Mouse (Mus musculus) lung, adult 2 months (tissue): ENCODE measurements around the gene Slc25a26. TPM values are rescaled to one million over a fixed set of nuclear protein-coding genes. Genes with fewer than 3 reads are reported as not detected.

Experiments used
- DNase-seq: peaks from one replicate; pipeline ENCODE4 v3.0.0; 2022
- H3K4me1 ChIP-seq: fragments of 200-500 bp; 2 replicates; pipeline ENCODE4 v1.6.1; 2011; ENCODE audit warnings: low read length; ENCODE audit not compliant: control insufficient read depth, insufficient read depth
- H3K4me3 ChIP-seq: fragments of 200-500 bp; replicated peaks from 2 replicates; pipeline ENCODE3; 2011; ENCODE audit warnings: low read depth, mild to moderate bottlenecking, control low read depth, low read length; ENCODE audit errors: extremely low read depth
- CTCF ChIP-seq: fragments of 200-500 bp; IDR thresholded peaks from 2 replicates; pipeline ENCODE4 v1.5.1; 2011; ENCODE audit warnings: mild to moderate bottlenecking, low read length, control low read depth; ENCODE audit not compliant: insufficient read depth
- POLR2A ChIP-seq: fragments of 200-500 bp; IDR thresholded peaks from 2 replicates; pipeline ENCODE4 v1.6.1; 2011; ENCODE audit warnings: low read depth, mild to moderate bottlenecking, control low read depth, low read length, borderline replicate concordance; ENCODE audit errors: extremely low read depth
- WGBS: fragments of 180-500 bp; shearing (Covaris S2); methylation state at CpG from one replicate; pipeline ENCODE4 v1.1.7; 2018; 5-methylcytosine and 5-hydroxymethylcytosine counted together
- polyA plus RNA-seq: library from polyadenylated mRNA; depleted of rRNA; stranded (reverse); fragments of >200 nt; gene quantifications from 2 replicates; pipeline ENCODE4 v1.2.3, GENCODE M21; 2012

The Slc25a26 gene
- polyA plus RNA-seq, 1 experiment, result 5.7 TPM

- no peak for TF ChIP-seq POLR2A
- no peak for TF ChIP-seq CTCF
- WGBS, result 91% methylated on average over 14 of the region's 14 CpGs
- H3K4me3 ChIP-seq, result no peak overlapping the region
- H3K4me1 ChIP-seq, result no peaks in the 10 kb centered on the region
- DNase-seq, result no peak
These were observed 96.1 kb downstream of the Slc25a26 start for GRCm38 (mm10) chr6:94596051-94596760.

DNA sequence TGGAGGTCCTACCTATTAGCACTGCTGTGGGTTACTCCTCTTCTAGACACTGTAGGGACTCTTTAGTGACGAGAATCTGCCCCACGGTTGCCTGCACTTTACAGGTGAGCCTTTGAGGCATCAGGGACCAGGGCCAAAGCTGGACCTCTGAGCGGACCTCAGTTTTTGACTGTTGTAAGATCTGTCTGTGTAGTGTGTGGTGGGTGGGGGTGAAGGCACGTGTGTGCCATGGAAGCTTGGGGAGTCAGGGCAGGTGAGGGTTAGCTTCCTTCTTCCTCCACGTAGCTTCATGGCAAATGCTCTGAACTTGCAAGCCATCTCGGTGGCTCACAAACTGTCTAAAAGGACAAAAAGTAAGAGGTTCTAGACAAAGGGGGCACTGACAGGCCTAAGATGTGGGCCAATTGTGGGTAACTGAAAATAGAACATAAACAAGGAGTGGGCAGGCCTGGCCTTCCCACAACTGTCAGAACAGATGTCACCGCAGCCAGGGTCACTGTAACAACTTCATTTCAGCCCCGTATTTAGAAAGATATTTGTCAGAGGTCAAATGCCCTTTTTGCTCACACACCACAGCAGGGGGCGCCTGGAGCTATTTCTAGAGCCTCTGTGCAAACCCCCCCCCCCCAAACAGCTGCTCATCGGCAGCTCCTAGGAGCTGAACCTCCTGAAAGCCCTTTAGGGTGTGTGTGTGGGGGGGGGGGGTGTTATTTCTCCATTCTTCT, 96.8 kb downstream of the Slc25a26 start:
- 64% methylated on average over 10 of the region's 10 CpGs for WGBS
- H3K4me3 ChIP-seq, result no peak overlapping the region
- H3K4me1 ChIP-seq, result no peaks in the 10 kb centered on the region
- TF ChIP-seq POLR2A (no peak), CTCF (no peak)
- DNase-seq, result no peak

GRCm38 (mm10) chr6:94598421-94598820, 98.3 kb downstream of the Slc25a26 start:
- Histone ChIP-seq H3K4me3 (no peak overlapping the region), H3K4me1 (no peaks in the 10 kb centered on the region)
- 79% methylated on average over 12 of the region's 12 CpGs for WGBS
- no peak for DNase-seq
- TF ChIP-seq POLR2A (no peak), CTCF (no peak)

- H3K4me3 ChIP-seq, result no peak overlapping the region
- H3K4me1 ChIP-seq, result no peaks in the 10 kb centered on the region
- DNase-seq, result no peak
- TF ChIP-seq CTCF (no peak), POLR2A (no peak)
- WGBS, result 87% methylated on average over 13 of the region's 13 CpGs
These were observed 98.9 kb downstream of the Slc25a26 start for GRCm38 (mm10) chr6:94599016-94599415.

GRCm38 (mm10) chr6:94601101-94601500, 101.0 kb downstream of the Slc25a26 start:
- Histone ChIP-seq H3K4me3 (no peak overlapping the region), H3K4me1 (no peaks in the 10 kb centered on the region)
- TF ChIP-seq CTCF (no peak), POLR2A (no peak)
- no peak for DNase-seq
- 68% methylated on average over 5 of the region's 5 CpGs for WGBS

- no peak overlapping the region for H3K4me3 ChIP-seq
- DNase-seq, result no peak
- H3K4me1 ChIP-seq, result no peaks in the 10 kb centered on the region
- 79% methylated on average over 5 of the region's 5 CpGs for WGBS
- TF ChIP-seq POLR2A (no peak), CTCF (no peak)
These were observed 101.7 kb downstream of the Slc25a26 start for GRCm38 (mm10) chr6:94601811-94602210.

DNA sequence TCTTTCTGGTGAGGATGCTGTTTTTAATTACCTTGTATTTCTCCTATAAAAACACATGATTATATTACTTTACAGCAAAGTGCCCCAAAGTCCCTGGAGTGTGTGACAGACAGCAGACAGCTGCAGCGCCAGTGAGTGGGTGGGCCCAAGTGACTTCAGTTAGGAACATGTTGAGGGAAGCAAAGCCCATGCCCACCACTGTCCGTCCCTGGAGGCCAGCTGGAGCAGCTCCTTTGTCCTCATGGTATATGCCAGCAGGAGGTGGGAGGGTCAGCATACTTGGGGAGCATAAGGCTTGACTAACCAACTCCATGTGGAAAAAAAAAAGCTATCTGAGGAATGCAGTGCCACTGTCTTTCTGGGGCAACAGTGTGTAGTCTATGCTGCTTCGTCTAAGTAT, 103.9 kb downstream of the Slc25a26 start:
- no peak overlapping the region for H3K4me3 ChIP-seq
- no peaks in the 10 kb centered on the region for H3K4me1 ChIP-seq
- no peak for DNase-seq
- WGBS, result 72% methylated on average over 3 of the region's 3 CpGs
- TF ChIP-seq POLR2A, result no peak
- TF ChIP-seq CTCF, result no peak

- no peak overlapping the region for H3K4me3 ChIP-seq
- WGBS, result 75% methylated on average over 2 of the region's 2 CpGs
- TF ChIP-seq POLR2A (no peak), CTCF (no peak)
- no peaks in the 10 kb centered on the region for H3K4me1 ChIP-seq
- no peak for DNase-seq
These were observed 104.4 kb downstream of the Slc25a26 start for GRCm38 (mm10) chr6:94604546-94604945.

DNA sequence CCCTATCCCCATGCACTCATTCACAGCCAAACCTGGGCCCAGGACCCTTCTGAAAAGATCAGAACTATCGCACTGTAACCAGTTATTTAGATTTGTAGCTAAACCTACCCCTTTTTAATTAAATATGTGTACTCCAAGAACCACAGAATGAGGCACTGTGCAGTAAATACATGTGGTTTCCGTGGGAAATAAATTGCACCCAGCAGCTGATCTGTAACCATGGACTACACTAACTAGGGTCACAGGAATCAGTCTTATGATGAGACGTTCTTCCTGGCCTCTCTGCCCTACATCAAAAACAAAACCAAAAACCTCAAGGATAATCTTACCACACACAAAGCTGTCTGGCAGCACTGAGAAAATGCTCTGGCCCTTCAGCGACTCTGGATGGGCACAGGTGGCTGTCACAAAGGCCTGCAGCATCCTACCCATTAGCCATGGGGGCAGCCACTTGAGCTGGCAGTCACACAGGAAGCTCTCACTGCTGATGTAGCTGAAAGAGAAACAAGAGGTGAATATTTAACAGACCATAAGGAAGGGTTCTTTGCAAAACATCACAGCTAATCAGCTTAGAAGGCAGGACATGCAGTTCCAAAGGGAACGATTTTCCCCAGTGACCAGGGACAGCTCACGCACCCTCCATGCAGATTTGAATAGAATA, 113.2 kb downstream of the Slc25a26 start:
- Histone ChIP-seq H3K4me3 (no peak overlapping the region), H3K4me1 (no peaks in the 10 kb centered on the region)
- 78% methylated on average over 6 of the region's 6 CpGs for WGBS
- TF ChIP-seq POLR2A, result no peak
- DNase-seq, result no peak

DNA sequence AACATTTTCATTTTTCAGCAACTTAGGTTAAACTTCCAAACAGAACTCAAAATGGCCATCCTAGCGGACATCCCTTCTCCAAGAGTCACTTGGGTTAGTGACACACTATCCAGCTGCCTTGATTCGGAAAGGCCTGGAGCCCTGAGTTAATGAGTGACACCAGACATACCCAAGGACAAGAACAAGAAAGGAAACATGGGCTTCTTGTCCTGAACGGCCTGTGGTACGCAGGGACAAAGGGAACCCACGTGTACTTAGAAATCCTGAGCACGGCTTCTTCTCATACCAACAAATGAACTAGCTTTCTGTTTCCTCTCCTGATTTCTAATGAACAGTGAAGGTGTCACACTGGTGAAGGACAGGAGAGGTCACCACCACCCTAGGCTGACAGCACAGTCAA, 114.2 kb downstream of the Slc25a26 start:
- Histone ChIP-seq H3K4me1 (no peaks in the 10 kb centered on the region), H3K4me3 (no peak overlapping the region)
- 88% methylated on average over 6 of the region's 6 CpGs for WGBS
- TF ChIP-seq POLR2A (no peak), CTCF (no peak)
- no peak for DNase-seq
